Mouse (Mus musculus): ENCODE results near the gene Cfap54. TPM values are rescaled to one million over a fixed set of nuclear protein-coding genes. Genes with fewer than 3 reads are reported as not detected.

Cfap54 gene
- polyA plus RNA-seq, 1 experiment from 2014 or later = 0.86 TPM

GRCm38 (mm10) chr10:93116636-93117035 lies 35.2 kb upstream of the Cfap54 start:
- no peaks in the 10 kb centered on the region for H3K4me1 ChIP-seq
- H3K9me3 ChIP-seq (replicated peaks) = no peaks in the 10 kb centered on the region
- ATAC-seq (replicated peaks; ENCODE audit: low FRiP score) = no peak
- H3K27me3 ChIP-seq = no peaks in the 10 kb centered on the region
- no peaks in the 10 kb centered on the region for H3K36me3 ChIP-seq
- no peak overlapping the region for H3K9ac ChIP-seq
- no peak overlapping the region for H3K4me2 ChIP-seq
- no peak overlapping the region for H3K4me3 ChIP-seq (replicated peaks)
- H3K27ac ChIP-seq = no peak overlapping the region
- WGBS = 75% methylated on average over 3 of the region's 3 CpGs

GRCm38 (mm10) chr10:93115743-93116142 lies 34.3 kb upstream of the Cfap54 start:
- Histone ChIP-seq H3K27me3 (no peaks in the 10 kb centered on the region), H3K9ac (no peak overlapping the region), H3K4me3 (replicated peaks) (no peak overlapping the region), H3K27ac (no peak overlapping the region), H3K36me3 (no peaks in the 10 kb centered on the region), H3K4me1 (no peaks in the 10 kb centered on the region), H3K9me3 (replicated peaks) (no peaks in the 10 kb centered on the region), H3K4me2 (no peak overlapping the region)
- no peak for ATAC-seq (replicated peaks; ENCODE audit: low FRiP score)
- 95% methylated on average over 1 of the region's 1 CpGs for WGBS

GRCm38 (mm10) chr10:93114782-93115181 lies 33.4 kb upstream of the Cfap54 start:
- no peak overlapping the region for H3K4me2 ChIP-seq
- H3K27me3 ChIP-seq = no peaks in the 10 kb centered on the region
- H3K4me1 ChIP-seq = no peaks in the 10 kb centered on the region
- 75% methylated on average over 1 of the region's 1 CpGs for WGBS
- no peak overlapping the region for H3K4me3 ChIP-seq (replicated peaks)
- no peaks in the 10 kb centered on the region for H3K9me3 ChIP-seq (replicated peaks)
- ATAC-seq (replicated peaks; ENCODE audit: low FRiP score) = no peak
- H3K36me3 ChIP-seq = no peaks in the 10 kb centered on the region
- H3K9ac ChIP-seq = no peak overlapping the region
- H3K27ac ChIP-seq = no peak overlapping the region

- 85% methylated on average over 8 of the region's 8 CpGs for WGBS
- H3K9ac ChIP-seq = no peak overlapping the region
- H3K4me1 ChIP-seq = no peaks in the 10 kb centered on the region
- H3K27ac ChIP-seq = no peak overlapping the region
- no peaks in the 10 kb centered on the region for H3K9me3 ChIP-seq (replicated peaks)
- no peak overlapping the region for H3K4me3 ChIP-seq (replicated peaks)
- ATAC-seq (replicated peaks; ENCODE audit: low FRiP score) = no peak
- no peaks in the 10 kb centered on the region for H3K27me3 ChIP-seq
- H3K36me3 ChIP-seq = no peaks in the 10 kb centered on the region
- H3K4me2 ChIP-seq = no peak overlapping the region
These were observed 32.5 kb upstream of the Cfap54 start for GRCm38 (mm10) chr10:93113968-93114367.

- Histone ChIP-seq H3K27me3 (no peaks in the 10 kb centered on the region), H3K27ac (no peak overlapping the region), H3K4me3 (replicated peaks) (no peak overlapping the region), H3K4me2 (no peak overlapping the region), H3K4me1 (no peaks in the 10 kb centered on the region), H3K9ac (no peak overlapping the region), H3K36me3 (no peaks in the 10 kb centered on the region), H3K9me3 (replicated peaks) (no peaks in the 10 kb centered on the region)
- 89% methylated on average over 6 of the region's 6 CpGs for WGBS
- ATAC-seq (replicated peaks; ENCODE audit: low FRiP score) = no peak
These were observed 30.6 kb upstream of the Cfap54 start for GRCm38 (mm10) chr10:93112021-93112420.

- Histone ChIP-seq H3K27me3 (no peaks in the 10 kb centered on the region), H3K4me3 (replicated peaks) (no peak overlapping the region), H3K36me3 (no peaks in the 10 kb centered on the region), H3K27ac (no peak overlapping the region), H3K9me3 (replicated peaks) (no peaks in the 10 kb centered on the region), H3K4me1 (no peaks in the 10 kb centered on the region), H3K4me2 (no peak overlapping the region), H3K9ac (no peak overlapping the region)
- WGBS = 51% methylated on average over 8 of the region's 8 CpGs
- ATAC-seq (replicated peaks; ENCODE audit: low FRiP score) = no peak
These were observed 30.0 kb upstream of the Cfap54 start for GRCm38 (mm10) chr10:93111412-93111811.

- WGBS = 89% methylated on average over 7 of the region's 7 CpGs
These were observed 23.9 kb upstream of the Cfap54 start for GRCm38 (mm10) chr10:93105358-93105757.

GRCm38 (mm10) chr10:93104357-93104756 lies 22.9 kb upstream of the Cfap54 start:
- WGBS = 34% methylated on average over 6 of the region's 6 CpGs
- Histone ChIP-seq H3K4me1 (peaks cover 5% of the 10 kb centered on the region), H3K36me3 (no peaks in the 10 kb centered on the region), H3K9ac (no peak overlapping the region), H3K4me2 (no peak overlapping the region), H3K27ac (peak overlapping the region; percentile 58; the same call in 1 of the 2 replicates), H3K27me3 (no peaks in the 10 kb centered on the region), H3K9me3 (replicated peaks) (no peaks in the 10 kb centered on the region), H3K4me3 (replicated peaks) (no peak overlapping the region)
- ATAC-seq (replicated peaks; ENCODE audit: low FRiP score) = no peak

More at GRCm38 (mm10) chr10:93105358-93105757, 23.9 kb upstream of the Cfap54 start:
- Histone ChIP-seq H3K36me3 (no peaks in the 10 kb centered on the region), H3K27me3 (no peaks in the 10 kb centered on the region), H3K4me3 (replicated peaks) (no peak overlapping the region), H3K9me3 (replicated peaks) (no peaks in the 10 kb centered on the region), H3K4me1 (peaks cover 5% of the 10 kb centered on the region), H3K27ac (no peak overlapping the region), H3K9ac (no peak overlapping the region), H3K4me2 (no peak overlapping the region)
- ATAC-seq (replicated peaks; ENCODE audit: low FRiP score) = no peak

- Histone ChIP-seq H3K9me3 (replicated peaks) (no peaks in the 10 kb centered on the region), H3K4me3 (replicated peaks) (no peak overlapping the region), H3K27ac (no peak overlapping the region), H3K36me3 (no peaks in the 10 kb centered on the region), H3K4me1 (peaks cover 5% of the 10 kb centered on the region), H3K4me2 (no peak overlapping the region), H3K9ac (no peak overlapping the region), H3K27me3 (no peaks in the 10 kb centered on the region)
- no peak for ATAC-seq (replicated peaks; ENCODE audit: low FRiP score)
- WGBS = 46% methylated on average over 11 of the region's 11 CpGs
These were observed 22.3 kb upstream of the Cfap54 start for GRCm38 (mm10) chr10:93103676-93104075.

GRCm38 (mm10) chr10:93102321-93102720 lies 20.9 kb upstream of the Cfap54 start:
- H3K27me3 ChIP-seq = no peaks in the 10 kb centered on the region
- H3K36me3 ChIP-seq = no peaks in the 10 kb centered on the region
- H3K4me3 ChIP-seq (replicated peaks) = no peak overlapping the region
- H3K9ac ChIP-seq = no peak overlapping the region
- H3K9me3 ChIP-seq (replicated peaks) = no peaks in the 10 kb centered on the region
- H3K4me1 ChIP-seq = peaks cover 5% of the 10 kb centered on the region
- no peak for ATAC-seq (replicated peaks; ENCODE audit: low FRiP score)
- 62% methylated on average over 5 of the region's 5 CpGs for WGBS
- H3K27ac ChIP-seq = no peak overlapping the region
- no peak overlapping the region for H3K4me2 ChIP-seq

- 68% methylated on average over 7 of the region's 7 CpGs for WGBS
- no peak overlapping the region for H3K4me2 ChIP-seq
- no peaks in the 10 kb centered on the region for H3K4me1 ChIP-seq
- H3K36me3 ChIP-seq = no peaks in the 10 kb centered on the region
- no peak overlapping the region for H3K4me3 ChIP-seq (replicated peaks)
- H3K27ac ChIP-seq = peak overlapping the region; percentile 7; the same call in 1 of the 2 replicates
- H3K9me3 ChIP-seq (replicated peaks) = no peaks in the 10 kb centered on the region
- no peak for ATAC-seq (replicated peaks; ENCODE audit: low FRiP score)
- H3K9ac ChIP-seq = no peak overlapping the region
- H3K27me3 ChIP-seq = no peaks in the 10 kb centered on the region
These were observed 16.9 kb upstream of the Cfap54 start for GRCm38 (mm10) chr10:93098211-93098805.

- H3K27me3 ChIP-seq = no peaks in the 10 kb centered on the region
- no peak overlapping the region for H3K4me2 ChIP-seq
- H3K27ac ChIP-seq = no peak overlapping the region
- H3K9ac ChIP-seq = no peak overlapping the region
- H3K36me3 ChIP-seq = no peaks in the 10 kb centered on the region
- ATAC-seq (replicated peaks; ENCODE audit: low FRiP score) = no peak
- WGBS = 91% methylated on average over 7 of the region's 7 CpGs
- no peaks in the 10 kb centered on the region for H3K4me1 ChIP-seq
- no peak overlapping the region for H3K4me3 ChIP-seq (replicated peaks)
- no peaks in the 10 kb centered on the region for H3K9me3 ChIP-seq (replicated peaks)
These were observed 16.0 kb upstream of the Cfap54 start for GRCm38 (mm10) chr10:93097439-93097838.

GRCm38 (mm10) chr10:93095827-93096226 lies 14.4 kb upstream of the Cfap54 start:
- H3K4me1 ChIP-seq = no peaks in the 10 kb centered on the region
- H3K9me3 ChIP-seq (replicated peaks) = no peaks in the 10 kb centered on the region
- H3K4me3 ChIP-seq (replicated peaks) = no peak overlapping the region
- ATAC-seq (replicated peaks; ENCODE audit: low FRiP score) = no peak
- no peak overlapping the region for H3K4me2 ChIP-seq
- H3K9ac ChIP-seq = no peak overlapping the region
- 71% methylated on average over 4 of the region's 4 CpGs for WGBS
- no peak overlapping the region for H3K27ac ChIP-seq
- no peaks in the 10 kb centered on the region for H3K36me3 ChIP-seq
- no peaks in the 10 kb centered on the region for H3K27me3 ChIP-seq
